Mouse (Mus musculus) skeletal muscle tissue, adult 2 months (tissue): Measurements from ENCODE around the gene 6820408C15Rik.

Experiments used
- DNase-seq: peaks from one replicate; pipeline ENCODE4 v3.0.0-alpha.2; 2012; ENCODE audit warnings: low read depth, low spot score

6820408C15Rik gene

DNA sequence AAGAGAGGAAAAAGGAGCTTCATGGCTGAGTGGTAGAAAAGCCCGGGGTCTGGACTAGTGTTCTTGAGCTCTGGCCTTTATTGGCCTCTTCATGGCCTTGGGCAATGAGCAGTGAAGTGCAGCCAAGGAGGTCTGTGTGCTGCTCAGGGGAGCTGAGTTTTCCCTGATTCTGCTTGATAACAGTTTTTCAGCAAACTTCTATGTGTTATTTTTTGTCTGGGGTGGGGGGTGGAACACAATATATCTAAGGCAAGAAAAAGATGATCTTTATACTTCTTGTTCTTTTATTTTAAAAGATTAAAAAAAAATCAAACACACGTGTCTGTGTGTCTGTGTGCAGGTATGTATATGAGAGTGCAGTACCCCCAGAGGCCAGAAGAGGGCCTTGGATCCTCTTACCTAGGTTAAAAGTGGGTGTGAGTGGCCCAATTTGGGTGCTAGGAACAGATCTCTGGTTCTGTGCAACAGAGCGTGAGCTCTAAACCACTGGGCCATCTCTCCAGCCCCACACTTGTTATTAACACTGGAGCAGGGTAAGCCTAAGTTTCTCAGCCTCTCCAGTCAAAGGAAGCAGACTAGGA, 49.3 kb downstream of the 6820408C15Rik start, which contains the start of gene Defb23:
Gene Defb23 (minus strand): TSS at position 51 of the 581 bp plus-strand sequence.
- no peak for DNase-seq

GRCm38 (mm10) chr2:152470973-152471372, 55.6 kb downstream of the 6820408C15Rik start:
- peak; percentile 2 for DNase-seq

DNA sequence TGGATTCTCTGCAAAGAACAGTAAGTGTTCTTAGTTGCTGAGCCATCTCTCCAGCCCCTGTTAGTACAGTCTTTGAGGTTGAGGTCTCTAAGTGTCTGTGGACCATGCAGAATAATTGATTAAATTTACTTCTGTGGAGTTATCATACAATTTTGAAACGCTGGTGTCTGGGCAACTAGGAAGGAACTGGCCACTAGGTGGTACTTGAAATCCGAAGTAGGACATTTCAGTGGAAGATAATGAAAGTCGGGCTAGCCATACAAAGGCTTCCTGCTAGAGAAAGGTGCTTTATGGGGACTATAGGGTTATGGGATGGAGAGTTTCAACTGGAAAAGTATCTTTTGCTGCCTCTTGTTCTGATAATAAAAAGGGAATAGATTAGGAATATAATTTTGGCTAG, 57.0 kb downstream of the 6820408C15Rik start:
- no peak for DNase-seq

- no peak for DNase-seq
Measured at GRCm38 (mm10) chr2:152476763-152477162, 61.4 kb downstream of the 6820408C15Rik start, which contains the start of gene Defb20. Gene Defb20, plus strand, starts transcription at chr2:152477063.

DNA sequence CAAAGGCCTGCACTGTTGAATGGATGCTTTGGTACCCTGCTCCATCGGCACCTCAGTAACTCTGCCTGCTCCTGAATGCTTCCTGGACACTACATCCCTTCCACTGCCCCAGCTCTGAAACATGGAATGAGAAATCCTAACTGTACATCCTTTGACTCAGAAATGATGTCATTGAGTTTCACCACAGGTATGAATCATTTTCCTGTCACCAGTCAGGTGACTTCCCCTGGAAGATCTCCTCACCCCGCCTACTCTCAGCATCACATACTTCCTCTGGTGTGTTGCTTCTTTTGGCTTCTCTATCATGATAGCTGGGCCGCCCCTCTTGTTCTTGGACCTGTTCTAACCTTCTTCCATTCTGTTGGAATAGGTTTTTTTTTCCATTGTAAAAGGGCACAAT, 65.5 kb downstream of the 6820408C15Rik start:
- no peak for DNase-seq

- no peak for DNase-seq
Measured at GRCm38 (mm10) chr2:152481726-152482125, 66.3 kb downstream of the 6820408C15Rik start.

GRCm38 (mm10) chr2:152487024-152487423, 71.6 kb downstream of the 6820408C15Rik start:
- no peak for DNase-seq

- DNase-seq, result no peak
Measured at GRCm38 (mm10) chr2:152490038-152490437, 74.7 kb downstream of the 6820408C15Rik start, which contains the start of gene Defb22. Gene Defb22, minus strand, starts transcription at chr2:152490138.

- no peak for DNase-seq
Measured at GRCm38 (mm10) chr2:152493151-152493550, 77.8 kb downstream of the 6820408C15Rik start.
